Mouse (Mus musculus) olfactory bulb, adult 2 months (tissue): ENCODE measurements around the gene Mapk8ip3. TPM values are rescaled to one million over a fixed set of nuclear protein-coding genes. Genes with fewer than 3 reads are reported as not detected.
A peak's percentile ranks its signal among the peaks of the same experiment; 100 is the strongest.
"Not testable (repeated sequence)": the region's sequence is repeated elsewhere in the genome, so short reads cannot be mapped to it uniquely, and the experiment has no call there.

Experiments
- H3K27ac ChIP-seq: fragments of 200-500 bp; 2 replicates; pipeline ENCODE4 v1.5.1; 2012; ENCODE audit warnings: low read depth, low read length; ENCODE audit not compliant: insufficient read depth
- H3K4me1 ChIP-seq: fragments of 200-500 bp; 2 replicates; pipeline ENCODE4 v1.6.1; 2012; ENCODE audit warnings: low read length; ENCODE audit not compliant: control insufficient read depth, insufficient read depth
- H3K4me3 ChIP-seq: fragments of 200-500 bp; 2 replicates; pipeline ENCODE4 v1.5.1; 2012; ENCODE audit warnings: mild to moderate bottlenecking, low read depth, low read length, moderate library complexity; ENCODE audit not compliant: insufficient read depth
- CTCF ChIP-seq: fragments of 200-500 bp; IDR thresholded peaks from 2 replicates; pipeline ENCODE4 v1.5.1; 2012; ENCODE audit warnings: low read depth, mild to moderate bottlenecking, low read length, moderate library complexity; ENCODE audit not compliant: insufficient read depth
- POLR2A ChIP-seq: fragments of 200-500 bp; IDR thresholded peaks from 2 replicates; pipeline ENCODE4 v1.6.1; 2012; ENCODE audit warnings: mild to moderate bottlenecking, low read depth, low read length, moderate library complexity; ENCODE audit not compliant: insufficient read depth
- WGBS: fragments of 180-500 bp; shearing (Covaris S2); methylation state at CpG from one replicate; pipeline ENCODE4 v1.1.7; 2018; 5-methylcytosine and 5-hydroxymethylcytosine counted together
- polyA plus RNA-seq: library from polyadenylated mRNA; stranded (reverse); fragments of >200 nt; gene quantifications from 2 replicates; pipeline ENCODE4 v1.2.4, GENCODE M21; 2012; ENCODE audit warnings: low replicate concordance; ENCODE audit not compliant: missing spikeins, insufficient read depth, insufficient read length

Mapk8ip3 gene
- polyA plus RNA-seq, 1 experiment: 307 TPM

DNA sequence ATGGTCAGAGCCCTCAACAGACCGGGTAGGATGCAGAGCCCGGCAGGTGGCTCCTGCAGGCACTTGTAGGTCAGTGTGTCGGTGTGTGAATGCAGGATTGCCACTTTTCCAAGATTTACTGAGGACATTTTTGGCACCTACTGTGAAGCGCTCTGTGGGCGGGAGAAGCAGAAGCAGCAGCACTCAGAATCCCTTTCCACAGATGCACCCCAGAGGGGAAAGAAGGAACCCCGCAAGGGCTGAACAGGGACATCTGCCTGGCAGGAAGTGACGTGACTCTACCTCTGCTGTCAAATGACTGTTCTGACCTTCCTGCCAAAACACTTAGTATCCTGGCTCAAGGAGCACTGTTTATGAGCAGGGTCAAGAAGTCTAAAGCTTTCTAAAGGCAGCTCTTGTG is 6.3 kb upstream of the Mapk8ip3 start:
- WGBS: 75% methylated on average over 7 of the region's 7 CpGs
- Histone ChIP-seq H3K4me1 (no peaks in the 10 kb centered on the region), H3K27ac (no peak overlapping the region), H3K4me3 (no peak overlapping the region)
- no peak for TF ChIP-seq POLR2A
- TF ChIP-seq CTCF: no peak

DNA sequence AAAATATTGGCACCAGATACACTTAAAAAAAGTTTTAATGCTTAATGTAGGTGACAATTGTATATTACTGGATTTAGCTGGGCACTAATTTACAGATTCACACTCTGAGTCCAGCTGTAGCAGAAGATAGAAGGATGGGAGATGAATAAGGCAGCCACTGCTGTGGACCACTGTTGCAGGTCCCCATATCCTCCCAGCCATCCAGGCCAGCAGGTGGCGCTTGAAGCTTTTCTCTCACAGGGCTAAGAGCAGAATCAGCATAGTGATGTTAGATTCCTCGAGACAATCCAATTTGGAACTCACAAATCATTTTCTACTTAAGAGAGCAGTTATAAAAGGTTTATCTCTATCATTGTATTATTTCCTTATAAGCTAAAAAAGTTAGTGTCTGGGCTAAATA is 5.7 kb upstream of the Mapk8ip3 start:
- WGBS: 8% methylated on average over 2 of the region's 2 CpGs
- not testable (repeated sequence) for H3K4me1 ChIP-seq, H3K4me3 ChIP-seq, H3K27ac ChIP-seq

- H3K4me3 ChIP-seq: peak overlapping the region; percentile 69
- 44% methylated on average over 6 of the region's 6 CpGs for WGBS
- TF ChIP-seq POLR2A (no peak), CTCF (no peak)
- H3K27ac ChIP-seq: peak overlapping the region; percentile 77
- H3K4me1 ChIP-seq: peaks cover 5% of the 10 kb centered on the region; the same call in 1 of the 2 replicates
These were observed 489 bp upstream of the Mapk8ip3 start for GRCm38 (mm10) chr17:24937266-24937665.

DNA sequence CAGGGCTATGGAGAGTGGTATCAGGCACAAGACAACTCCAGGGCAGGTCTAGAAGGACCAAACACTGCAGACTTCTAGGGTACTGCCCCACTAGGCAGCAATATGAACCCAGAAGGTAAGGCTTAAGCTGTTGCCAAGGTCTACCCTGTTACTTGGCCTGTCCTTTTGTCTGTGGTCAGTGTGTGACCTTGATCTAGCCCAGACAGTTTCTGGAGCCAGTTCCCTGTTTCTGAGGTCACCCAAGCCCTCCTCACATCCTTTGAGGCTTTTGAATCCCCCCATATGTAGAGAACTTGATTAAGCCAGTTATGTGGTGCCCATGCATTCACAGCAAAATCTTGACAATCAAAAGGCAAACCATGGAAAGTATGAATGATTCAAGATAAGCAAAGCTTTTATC is 1.1 kb downstream of the Mapk8ip3 start:
- Histone ChIP-seq H3K27ac (no peak overlapping the region), H3K4me3 (peak overlapping the region; percentile 41), H3K4me1 (peaks cover 5% of the 10 kb centered on the region; the same call in 1 of the 2 replicates)
- no peak for TF ChIP-seq CTCF
- TF ChIP-seq POLR2A: no peak

DNA sequence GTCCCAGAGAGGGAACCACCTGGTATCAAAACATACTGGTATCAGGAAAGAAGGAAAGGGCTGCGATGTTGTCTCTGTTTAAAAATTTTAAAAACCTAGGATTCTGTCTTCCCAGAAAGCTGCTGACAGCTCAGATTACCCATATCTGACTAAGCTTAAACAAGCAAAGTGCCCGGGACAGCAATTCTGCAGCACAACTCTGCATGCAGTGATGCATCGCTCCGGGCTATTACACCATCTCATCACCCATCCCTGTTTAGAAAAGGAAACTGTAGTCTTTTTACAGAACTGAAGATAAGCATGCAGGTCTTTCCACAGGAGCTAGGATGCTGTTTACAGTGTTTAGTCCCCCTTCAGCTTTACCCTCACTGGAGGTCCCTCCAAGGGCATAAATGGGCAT is 1.9 kb downstream of the Mapk8ip3 start:
- H3K4me3 ChIP-seq: peak overlapping the region; percentile 37; the same call in 1 of the 2 replicates
- peaks cover 5% of the 10 kb centered on the region; the same call in 1 of the 2 replicates for H3K4me1 ChIP-seq
- TF ChIP-seq CTCF: no peak
- TF ChIP-seq POLR2A: no peak
- no peak overlapping the region for H3K27ac ChIP-seq
- 50% methylated on average over 4 of the region's 4 CpGs for WGBS

DNA sequence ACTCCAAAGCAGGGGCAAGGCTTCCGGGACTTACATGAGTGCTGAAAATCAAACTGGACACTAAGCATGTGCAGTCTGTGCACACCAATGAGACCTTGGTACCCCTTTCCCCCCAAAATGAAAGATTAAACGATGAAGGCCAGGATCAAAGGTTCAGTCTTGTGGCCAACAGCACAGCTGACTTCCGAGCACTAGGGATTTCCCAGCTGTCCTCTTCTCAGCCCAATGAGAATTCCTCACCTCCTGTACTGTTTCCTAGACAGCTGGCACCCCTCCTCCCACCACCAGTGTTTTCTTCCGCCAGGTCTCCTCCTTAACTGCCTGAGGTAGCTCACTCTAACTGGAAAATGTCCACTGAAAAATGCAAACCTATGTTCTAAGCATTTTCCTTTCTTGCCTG is 3.6 kb downstream of the Mapk8ip3 start:
- TF ChIP-seq POLR2A (no peak), CTCF (no peak)
- WGBS: 56% methylated on average over 4 of the region's 4 CpGs
- Histone ChIP-seq H3K4me3 (no peak overlapping the region), H3K4me1 (peaks cover 5% of the 10 kb centered on the region; the same call in 1 of the 2 replicates), H3K27ac (no peak overlapping the region)

DNA sequence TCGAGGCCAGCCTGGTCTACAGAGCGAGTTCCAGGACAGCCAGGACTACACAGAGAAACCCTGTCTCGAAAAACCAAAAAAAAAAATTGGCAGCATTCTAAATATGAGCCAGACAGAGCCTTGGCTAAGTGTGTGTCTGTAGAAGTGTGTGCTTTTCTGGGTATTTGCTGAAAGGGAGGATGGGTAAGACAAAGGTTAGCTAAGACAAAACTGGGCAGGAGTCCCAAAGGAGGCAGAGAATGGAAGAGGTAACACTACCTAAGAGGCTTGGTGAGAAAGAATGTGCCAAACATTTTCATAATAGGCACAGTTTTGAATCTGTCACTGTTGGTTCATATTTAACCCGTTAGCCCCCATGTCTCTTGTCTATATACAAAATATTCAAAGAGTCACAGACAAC is 4.3 kb downstream of the Mapk8ip3 start:
- TF ChIP-seq POLR2A (no peak), CTCF (no peak)
- 80% methylated on average over 4 of the region's 4 CpGs for WGBS
- peaks cover 5% of the 10 kb centered on the region; the same call in 1 of the 2 replicates for H3K4me1 ChIP-seq
- no peak overlapping the region for H3K4me3 ChIP-seq
- H3K27ac ChIP-seq: no peak overlapping the region

- Histone ChIP-seq H3K27ac (no peak overlapping the region), H3K4me3 (no peak overlapping the region), H3K4me1 (peaks cover 3% of the 10 kb centered on the region; the same call in 1 of the 2 replicates)
- TF ChIP-seq CTCF: no peak
- no peak for TF ChIP-seq POLR2A
- WGBS: 68% methylated on average over 1 of the region's 1 CpGs
These were observed 7.3 kb downstream of the Mapk8ip3 start for GRCm38 (mm10) chr17:24929506-24929905.

- Histone ChIP-seq H3K4me3 (no peak overlapping the region), H3K27ac (no peak overlapping the region), H3K4me1 (no peaks in the 10 kb centered on the region)
- 93% methylated on average over 1 of the region's 1 CpGs for WGBS
- TF ChIP-seq POLR2A: no peak
- no peak for TF ChIP-seq CTCF
These were observed 13.5 kb downstream of the Mapk8ip3 start for GRCm38 (mm10) chr17:24923246-24923645.

DNA sequence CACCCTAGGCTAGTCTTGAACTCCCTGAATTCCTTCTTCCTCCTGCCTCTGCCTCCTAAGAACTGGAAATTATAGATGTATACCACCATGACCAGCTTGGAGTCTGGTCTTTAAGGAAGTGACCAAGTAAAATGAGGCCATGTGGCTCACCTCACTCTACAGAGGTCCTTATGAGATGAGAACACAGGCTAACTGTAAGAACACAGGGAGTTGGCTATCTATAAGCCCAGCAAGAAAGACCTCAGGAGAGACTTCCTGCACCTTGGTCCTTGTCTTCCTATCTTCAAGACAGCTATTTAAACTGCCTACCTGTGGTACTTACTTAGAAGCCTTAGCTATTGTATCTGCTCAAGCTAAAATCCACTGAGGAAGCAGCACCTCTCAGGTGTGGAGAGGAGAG is 22.8 kb downstream of the Mapk8ip3 start:
- Histone ChIP-seq H3K27ac (no peak overlapping the region), H3K4me1 (peaks cover 3% of the 10 kb centered on the region; the same call in 1 of the 2 replicates), H3K4me3 (no peak overlapping the region)
- TF ChIP-seq CTCF: no peak
- TF ChIP-seq POLR2A: no peak
